Mouse (Mus musculus): ENCODE measurements around the gene Fyn.

DNA sequence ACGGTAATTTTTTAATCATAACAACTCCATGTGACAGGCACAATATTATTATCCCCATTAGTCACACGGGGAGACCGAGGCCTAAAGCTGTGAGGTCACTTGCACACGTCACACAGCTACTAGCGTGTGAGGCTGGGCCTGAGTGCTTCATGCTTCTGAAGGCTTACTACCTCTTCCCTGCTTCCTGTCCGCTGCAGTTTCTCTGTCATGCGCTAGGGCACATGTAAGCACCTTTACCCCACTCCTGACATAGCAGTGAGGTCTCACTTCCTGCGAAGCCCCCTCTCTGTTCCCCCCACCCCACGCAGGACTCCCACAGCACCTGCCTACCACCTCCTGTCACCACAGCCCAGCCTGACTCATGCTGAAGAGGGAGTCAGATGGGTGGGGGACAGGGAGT is 8.0 kb downstream of the Fyn start:
- TF ChIP-seq CTCF (IDR thresholded peaks at IDR 0.05; ENCODE audit: low read depth, low read length) (no peak), TAL1 (conservative IDR thresholded peaks at IDR 0.05; ENCODE audit: low read depth, low read length) (no peak), GATA1 (IDR thresholded peaks at IDR 0.05; ENCODE audit: borderline replicate concordance, low read length) (no peak), GATA2 (IDR thresholded peaks at IDR 0.05; ENCODE audit: borderline replicate concordance, low read depth, low read length) (no peak)
